Mouse (Mus musculus): ENCODE measurements at regions not wholly inside any gene's neighbourhood (a gene's known extent, or its start where the extent isn't known, plus 50 kb on each side); places are given as distances from the start of the nearest gene placed in this dataset.
A peak's percentile ranks its signal among the peaks of the same experiment; 100 is the strongest.

DNA sequence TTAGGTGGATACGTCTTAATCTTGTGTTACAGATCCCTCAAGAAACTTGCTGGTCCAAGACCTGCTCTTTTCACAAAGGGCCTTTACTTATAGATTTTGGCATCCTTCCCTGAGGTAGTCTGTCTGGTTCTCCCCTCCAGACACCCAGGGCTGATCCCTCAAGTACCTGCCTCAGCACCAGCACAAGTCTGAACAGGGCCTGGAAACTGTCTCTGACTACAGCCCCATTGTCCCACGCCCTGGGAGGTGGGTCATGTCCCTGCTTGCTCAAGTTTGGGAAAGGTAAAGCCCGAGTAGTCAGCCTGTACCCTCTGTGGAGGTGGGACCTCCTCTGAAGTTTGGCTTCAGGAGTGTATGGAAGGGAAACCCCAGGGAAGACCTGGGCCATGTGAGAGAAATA is 323.3 kb downstream of the Gm49356 start:
- no peak for DNase-seq

DNA sequence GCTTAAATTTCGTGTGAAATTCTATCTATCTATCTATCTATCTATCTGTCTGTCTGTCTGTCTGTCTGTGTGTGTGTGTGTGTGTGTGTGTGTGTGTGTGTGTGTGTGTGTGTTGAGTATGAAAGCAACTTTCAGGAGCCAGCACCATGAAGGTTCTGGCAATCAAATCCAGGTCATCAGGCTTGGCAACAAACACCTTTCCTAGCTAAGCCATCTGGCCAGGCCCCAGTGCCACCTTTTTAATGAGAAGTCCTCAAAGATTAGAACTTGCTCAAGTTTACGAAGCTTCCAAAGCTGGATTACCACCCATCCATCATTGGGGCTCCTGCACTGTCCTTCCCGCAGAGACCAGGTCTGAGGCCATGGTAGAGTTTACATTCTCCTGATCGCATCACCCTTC is 325.0 kb downstream of the Gm49356 start:
- peak; percentile 83 to 84 for DNase-seq

DNA sequence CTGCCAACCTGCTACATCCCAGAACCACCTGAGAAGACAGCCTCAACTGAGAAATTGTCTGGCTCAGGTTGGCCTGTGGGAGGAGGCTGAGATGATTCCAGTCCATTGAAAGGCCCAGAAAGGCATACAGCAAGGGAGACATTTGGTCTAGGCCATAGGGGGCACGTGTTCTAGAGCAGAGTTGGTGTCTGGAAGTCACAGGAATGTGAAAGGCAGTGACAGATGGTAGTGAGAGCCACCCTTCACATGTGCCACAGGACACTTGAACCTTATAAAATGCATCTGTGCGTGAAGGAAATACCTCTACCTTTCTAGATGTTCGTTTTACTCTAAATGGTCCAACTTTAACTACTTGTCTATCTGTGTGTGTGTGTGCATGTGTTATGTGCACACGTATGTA is 326.1 kb downstream of the Gm49356 start:
- no peak for DNase-seq

DNA sequence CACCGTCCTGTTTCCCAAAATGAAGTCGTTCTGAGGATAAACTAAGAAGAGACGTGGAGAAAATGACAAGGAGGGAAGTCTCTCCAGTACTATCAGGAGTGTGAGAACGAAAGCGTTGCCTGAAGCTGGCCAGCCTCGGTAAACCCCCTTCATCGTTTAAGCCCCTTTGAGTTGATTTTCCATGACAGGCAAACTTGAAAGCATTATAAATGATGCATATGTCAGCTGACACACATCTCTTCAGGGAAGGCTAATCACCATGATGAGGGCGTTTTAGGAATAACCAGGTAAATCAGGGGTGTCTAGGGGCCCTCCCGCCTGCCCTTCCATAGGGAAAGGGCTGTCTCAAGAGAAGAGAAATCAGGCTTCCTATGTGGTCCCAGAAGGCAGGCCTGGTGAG is 328.4 kb downstream of the Gm49356 start:
- DNase-seq: no peak

DNA sequence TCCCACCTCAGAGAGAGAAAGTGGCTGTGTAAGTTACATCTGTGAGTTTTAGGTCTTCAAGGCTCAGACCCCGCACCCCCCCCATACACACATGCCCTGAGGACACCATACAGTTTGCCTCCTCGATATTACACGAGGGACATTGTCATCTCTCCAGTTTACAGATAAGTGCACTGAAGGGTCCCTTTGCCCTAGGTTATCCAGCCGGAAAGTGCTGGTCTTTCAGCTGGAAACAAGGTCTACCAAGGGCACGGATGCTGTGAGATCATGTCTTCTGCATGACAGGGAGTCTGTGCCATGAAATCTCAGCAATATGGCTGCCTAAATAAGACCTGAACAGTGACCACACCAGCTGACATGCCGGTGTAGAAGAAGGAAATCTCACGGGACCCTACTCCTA is 329.8 kb downstream of the Gm49356 start:
- DNase-seq: no peak

DNA sequence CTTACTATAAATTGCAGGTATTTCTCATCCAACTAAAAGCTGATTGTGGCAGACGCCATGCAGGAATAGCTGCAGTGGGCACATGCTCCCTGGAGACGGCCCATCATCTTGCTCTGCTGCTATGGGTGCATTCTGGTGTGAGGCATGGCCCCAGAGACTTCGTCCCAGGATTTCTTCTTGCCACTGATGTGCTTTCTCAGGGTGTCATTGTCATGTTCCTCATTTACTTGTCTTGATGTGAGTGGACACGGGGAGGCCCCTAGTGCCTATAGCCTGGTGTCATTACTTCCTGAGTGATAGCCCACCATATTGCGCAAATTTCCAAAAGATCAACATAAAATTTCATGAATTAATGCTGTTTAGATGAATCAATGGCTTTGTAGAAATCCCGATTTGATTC is 336.5 kb downstream of the Gm49356 start:
- DNase-seq: no peak

DNA sequence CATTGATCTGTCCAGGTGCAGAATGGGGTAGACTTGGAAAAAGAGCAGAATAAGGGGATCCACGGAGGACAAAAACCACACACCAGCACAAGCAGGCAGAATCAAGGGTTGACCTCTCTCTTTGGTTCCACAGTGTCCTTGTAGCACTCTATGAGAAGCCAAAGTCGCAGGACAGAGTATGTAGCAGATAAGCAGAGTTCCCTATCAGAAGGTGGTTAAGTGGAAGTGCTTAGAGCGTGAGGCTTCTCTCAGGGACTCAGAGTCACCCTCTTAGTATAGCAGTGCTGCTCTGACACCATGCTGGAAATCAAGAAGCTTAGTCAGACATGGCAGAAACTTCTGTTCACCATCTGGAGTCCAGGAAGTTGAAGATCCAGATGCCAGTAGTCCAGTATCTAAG is 338.2 kb downstream of the Gm49356 start:
- no peak for DNase-seq

DNA sequence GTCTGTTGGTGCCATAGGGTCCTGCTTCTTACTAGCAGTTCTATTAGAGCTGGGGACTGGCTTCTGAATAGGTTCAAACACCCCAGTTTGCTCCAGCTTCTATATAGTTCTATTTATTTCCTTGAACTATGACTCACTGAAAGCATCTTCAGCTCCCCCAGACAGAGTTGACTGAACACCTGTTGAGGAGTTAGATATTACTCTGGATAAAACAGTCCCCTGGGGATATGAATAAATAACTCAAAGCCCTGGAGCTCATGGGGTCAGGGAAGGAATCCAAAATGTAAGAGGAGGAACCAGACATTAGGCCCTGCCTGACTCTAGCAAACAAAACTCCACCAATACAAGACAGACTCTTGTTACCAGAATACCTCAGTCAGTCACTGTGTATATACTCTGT is 341.4 kb downstream of the Gm49356 start:
- DNase-seq: no peak

DNA sequence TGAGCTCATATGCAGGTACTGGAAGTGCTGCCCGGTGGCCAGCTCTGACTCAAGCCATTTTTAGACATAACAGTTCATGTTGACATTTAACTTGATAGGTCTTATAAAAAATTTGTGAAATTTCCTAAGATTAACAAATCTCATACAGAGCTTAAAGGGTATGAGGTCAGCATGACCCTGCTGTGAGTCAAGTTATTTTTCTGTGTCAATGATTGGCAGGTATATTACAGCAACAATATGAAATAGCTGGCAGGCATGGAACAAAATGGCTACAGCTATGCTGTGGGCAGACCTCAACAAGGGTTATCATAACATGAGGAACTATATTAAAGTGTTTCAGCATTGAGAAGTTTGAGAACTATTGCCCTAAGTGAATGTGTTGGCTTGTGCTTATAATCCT is 342.6 kb downstream of the Gm49356 start:
- no peak for DNase-seq

DNA sequence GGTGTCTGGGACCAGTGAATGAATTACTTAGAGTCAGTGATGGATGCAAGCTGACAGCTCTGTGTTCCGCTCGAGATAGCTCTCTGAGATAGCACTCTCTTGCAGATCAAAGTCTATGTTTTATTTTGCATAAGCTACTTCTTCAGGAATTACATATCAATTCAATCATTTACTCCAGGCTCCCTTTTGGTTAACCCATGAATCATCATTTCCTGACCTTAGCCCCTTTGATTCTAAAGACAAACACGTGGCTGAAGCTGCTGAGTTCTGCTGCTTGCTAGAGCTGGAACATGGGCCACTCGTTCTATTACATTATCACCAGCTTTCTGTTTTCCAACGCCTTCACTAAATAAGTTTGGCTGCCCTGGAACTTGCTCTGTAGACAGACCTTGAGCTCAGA is 343.2 kb downstream of the Gm49356 start:
- DNase-seq: no peak

DNA sequence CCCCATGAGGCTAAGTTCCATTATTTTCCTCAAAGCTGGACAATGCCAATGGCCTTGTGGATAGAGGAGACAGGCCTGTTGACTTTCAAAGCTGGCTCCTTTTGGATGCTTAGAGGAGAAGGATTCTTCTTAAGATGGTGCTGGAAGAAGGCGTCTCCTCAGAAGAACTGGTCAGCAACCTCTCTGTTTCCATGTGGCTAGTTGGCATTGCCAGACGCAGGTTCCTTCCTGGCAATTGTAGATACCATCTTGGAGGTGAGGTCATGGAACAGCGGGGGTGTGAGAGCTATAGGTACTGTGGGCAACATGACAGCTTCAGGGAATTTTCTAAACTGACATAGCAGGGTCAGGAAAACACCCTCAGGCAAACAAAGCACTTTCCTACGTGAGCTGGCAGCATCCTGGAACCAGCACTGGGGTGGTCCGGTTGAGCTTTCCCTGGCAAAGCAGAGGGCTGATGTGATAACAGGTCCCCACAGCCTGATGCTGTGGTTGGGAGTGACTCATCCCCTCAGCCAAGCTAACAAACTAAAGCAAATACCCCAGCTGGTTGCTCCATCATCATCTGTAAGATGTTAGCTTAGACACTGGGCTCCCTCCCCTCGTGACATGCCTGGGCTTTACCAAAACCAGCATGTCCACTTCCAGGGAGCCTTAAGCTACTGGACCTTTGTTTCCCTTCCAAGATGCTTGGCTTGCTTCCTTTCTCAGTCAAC is 348.5 kb downstream of the Gm49356 start:
- no peak for DNase-seq

DNA sequence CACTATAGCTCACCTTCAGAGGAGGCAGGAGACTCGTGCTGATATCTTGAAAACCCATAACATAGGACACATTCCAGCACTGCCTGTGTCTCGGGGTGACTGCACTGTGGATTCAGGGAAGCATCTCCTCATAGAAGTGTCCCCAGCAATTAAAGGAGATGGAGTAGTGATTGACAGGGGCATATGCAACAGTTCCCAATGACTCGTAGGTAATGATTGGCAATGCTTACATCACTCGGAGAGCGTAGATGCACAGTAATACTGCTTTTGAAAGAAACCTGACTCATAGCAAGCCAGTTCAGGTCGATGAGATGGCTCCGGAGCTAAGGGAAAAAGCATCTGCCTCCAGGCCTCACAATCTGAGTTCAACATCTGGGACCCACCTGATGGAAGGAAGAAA is 352.7 kb downstream of the Gm49356 start:
- no peak for DNase-seq

DNA sequence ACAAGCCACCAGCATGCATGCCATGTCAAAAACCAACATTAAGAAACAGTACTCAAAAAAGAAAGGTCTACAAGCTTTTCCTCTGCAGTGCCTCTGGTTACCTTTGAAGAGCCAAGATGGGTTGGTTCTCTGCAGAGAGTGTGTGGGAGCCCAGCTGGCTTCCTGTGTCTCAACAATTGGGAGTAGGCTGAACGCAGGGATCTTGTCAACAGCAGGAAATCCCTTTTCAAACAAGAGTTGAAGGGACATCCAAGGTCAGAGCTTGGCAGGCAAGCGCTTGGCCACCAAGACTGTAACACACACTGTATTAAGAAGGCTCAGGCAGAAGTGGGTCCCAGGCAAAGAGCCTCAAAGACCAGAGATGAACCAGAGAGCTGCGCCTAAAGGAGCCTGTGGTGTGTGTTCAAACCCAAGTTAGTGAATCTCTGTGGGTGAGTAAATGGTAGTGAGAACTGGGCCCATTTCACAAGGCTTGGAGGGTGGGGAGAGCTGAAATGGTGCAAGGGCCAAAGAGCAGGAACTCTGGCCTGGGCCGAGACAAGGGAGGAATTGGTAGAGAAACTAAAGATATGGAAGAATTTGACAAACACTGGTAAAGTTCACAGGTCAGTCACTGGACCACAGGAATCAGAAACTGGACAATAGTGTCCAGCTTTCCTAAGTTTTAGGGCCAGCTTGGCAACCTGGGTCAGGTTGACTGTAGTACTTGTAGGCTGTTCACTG is 357.0 kb downstream of the Gm49356 start:
- DNase-seq: no peak

DNA sequence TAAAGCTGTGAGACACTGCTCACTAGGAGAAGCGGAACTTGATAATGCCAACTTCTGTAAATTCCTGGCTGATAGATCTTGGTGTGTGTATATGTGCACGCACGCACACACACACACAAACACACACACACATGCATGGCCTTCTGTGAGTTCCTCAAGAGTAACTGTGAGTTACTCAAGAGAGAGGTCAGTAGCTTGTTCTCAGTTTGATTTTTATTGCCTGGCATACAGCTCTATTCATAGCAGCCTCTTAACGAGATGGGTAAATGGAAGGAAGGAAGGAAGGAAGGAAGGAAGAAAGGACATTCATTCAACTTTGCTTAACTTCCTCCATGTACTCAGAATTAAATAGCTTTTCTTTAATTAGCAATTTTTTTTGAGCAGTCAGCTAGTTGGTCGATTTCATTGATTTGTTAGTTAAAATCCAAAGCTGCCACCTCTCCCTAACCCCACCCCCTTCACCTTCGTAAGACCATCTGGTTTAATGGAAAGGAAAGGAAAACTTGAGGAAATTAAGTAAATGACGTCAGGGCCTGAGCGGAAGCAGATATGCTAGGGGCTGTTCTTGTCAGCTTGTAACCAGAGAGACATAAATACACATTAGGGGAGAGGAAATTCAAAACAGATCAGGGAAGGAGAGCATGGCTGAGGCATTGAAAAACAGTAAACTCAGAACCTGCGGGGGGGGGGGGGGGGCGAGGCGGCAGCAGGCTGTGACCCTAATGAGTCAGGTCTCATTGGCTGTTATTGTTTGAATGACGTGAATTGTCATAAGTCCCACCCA is 359.6 kb downstream of the Gm49356 start:
- no peak for DNase-seq

DNA sequence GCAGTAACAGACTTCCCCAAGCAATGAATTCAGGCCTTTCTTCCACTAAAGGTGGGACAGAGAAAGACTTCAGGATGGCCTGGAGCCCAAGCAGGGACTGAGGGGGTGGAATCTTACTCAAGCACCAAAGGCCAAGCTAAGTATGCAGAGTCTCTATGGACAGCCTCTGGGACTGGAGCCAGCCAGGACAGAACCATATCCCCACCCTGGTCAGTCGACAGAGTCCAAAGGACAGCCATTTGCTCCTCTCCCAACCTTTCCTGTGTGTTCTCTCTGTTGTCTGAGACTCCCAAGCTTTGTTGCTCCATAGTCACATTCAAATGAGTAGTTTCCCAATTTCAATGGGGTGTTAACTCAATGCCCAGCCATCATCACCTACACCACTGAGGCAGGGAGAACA is 372.3 kb downstream of the Gm49356 start:
- no peak for DNase-seq

DNA sequence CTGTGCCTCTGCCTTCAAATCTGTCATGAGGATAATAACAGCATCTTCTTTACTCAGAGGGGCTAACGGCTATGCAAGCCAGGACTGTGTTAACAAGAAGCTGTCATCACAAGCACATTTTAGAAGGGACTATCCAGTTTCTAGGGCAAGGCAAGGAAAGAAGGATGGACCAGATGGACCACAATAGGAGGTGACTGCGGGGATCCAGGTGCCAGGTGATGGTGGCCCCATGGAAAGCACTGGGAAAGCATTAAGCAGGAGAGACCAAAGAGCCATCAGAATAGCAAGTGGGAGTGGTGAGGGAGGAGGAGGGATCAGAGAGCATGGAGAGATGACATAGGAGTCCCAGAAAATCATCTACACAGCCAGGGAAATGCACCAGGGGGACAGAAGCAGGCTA is 373.3 kb downstream of the Gm49356 start:
- DNase-seq: no peak

DNA sequence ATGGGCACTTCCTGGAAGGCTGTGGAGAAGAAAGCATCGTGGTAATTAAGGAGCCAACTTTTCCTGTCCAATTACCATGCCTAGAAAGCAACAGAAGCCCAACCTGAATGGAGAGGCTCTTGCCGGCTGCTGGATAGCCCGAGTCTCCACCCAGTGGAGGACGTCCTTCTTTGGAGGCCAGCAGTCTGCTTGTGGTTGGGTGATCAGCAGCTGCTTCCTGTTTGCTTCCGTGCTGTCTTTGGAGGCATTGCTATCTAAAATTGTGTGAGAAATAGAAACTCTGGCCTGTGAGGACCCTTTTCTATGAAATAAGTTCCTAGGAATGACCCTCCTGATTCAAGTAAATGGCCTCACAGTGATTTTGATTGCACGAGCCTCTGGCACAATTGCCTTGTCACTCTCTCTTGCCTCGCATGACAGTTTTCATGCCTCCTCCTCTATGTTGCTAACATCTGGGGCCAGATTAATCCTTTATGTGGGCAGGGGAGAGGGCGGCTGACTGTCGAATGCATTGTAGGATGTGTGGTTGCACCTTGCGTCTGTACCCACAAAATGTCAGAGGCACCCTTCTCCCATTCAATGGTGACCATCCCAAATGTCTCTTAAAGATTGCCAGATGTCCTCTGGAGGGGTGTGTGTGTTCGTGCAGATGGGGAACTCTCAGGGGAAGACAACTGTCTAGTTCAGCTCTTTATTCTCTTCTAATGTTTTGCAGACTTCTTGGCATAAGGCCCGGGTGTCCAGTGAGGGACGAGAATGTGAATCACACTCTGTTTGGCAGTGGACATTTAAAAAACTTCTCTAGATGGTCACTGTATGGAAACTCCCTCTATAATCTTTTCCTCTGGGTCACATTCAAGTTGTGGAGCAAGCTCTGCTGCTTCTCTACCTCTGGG is 374.6 kb downstream of the Gm49356 start:
- DNase-seq: peak in 1 of 2 experiments; percentile 47

All from cerebellum, postnatal 10 days (tissue).